Mouse (Mus musculus) neural tube, embryonic 12.5 days (tissue): Measurements from ENCODE around the gene Nars2. TPM values are rescaled to one million over a fixed set of nuclear protein-coding genes. Genes with fewer than 3 reads are reported as not detected.

Experiments used
- ATAC-seq: fragments of 200-750 bp; cut with Nextera tagmentation; 2 replicates; pipeline ENCODE4 v1.8.0; 2017; ENCODE audit warnings: low read depth, mild to moderate bottlenecking, moderate TSS enrichment, moderate library complexity; ENCODE audit not compliant: low FRiP score
- H3K27ac ChIP-seq: fragments of 300-500 bp; sonication (generic); 2 replicates; pipeline ENCODE4 v1.5.1; 2016
- H3K27me3 ChIP-seq: fragments of 300-500 bp; sonication (generic); replicated peaks from 2 replicates; pipeline ENCODE4 v1.6.1; 2016; ENCODE audit warnings: mild to moderate bottlenecking
- H3K36me3 ChIP-seq: fragments of 300-500 bp; sonication (generic); 2 replicates; pipeline ENCODE4 v1.6.1; 2016; ENCODE audit warnings: mild to moderate bottlenecking
- H3K4me1 ChIP-seq: fragments of 300-500 bp; sonication (generic); 2 replicates; pipeline ENCODE4 v1.6.1; 2016
- H3K4me2 ChIP-seq: fragments of 300-500 bp; sonication (generic); replicated peaks from 2 replicates; pipeline ENCODE4 v1.6.1; 2016; ENCODE audit warnings: mild to moderate bottlenecking
- H3K4me3 ChIP-seq: fragments of 300-500 bp; sonication (generic); 2 replicates; pipeline ENCODE4 v1.5.1; 2016
- H3K9ac ChIP-seq: fragments of 300-500 bp; sonication (generic); 2 replicates; pipeline ENCODE4 v1.6.1; 2016; ENCODE audit warnings: mild to moderate bottlenecking
- H3K9me3 ChIP-seq: fragments of 300-500 bp; sonication (generic); 2 replicates; pipeline ENCODE4 v1.6.1; 2016; ENCODE audit warnings: mild to moderate bottlenecking
- WGBS: fragments of 180-500 bp; shearing (Covaris S2); methylation state at CpG from one replicate; pipeline ENCODE4 v1.1.7; 2016; 5-methylcytosine and 5-hydroxymethylcytosine counted together
- polyA plus RNA-seq: library from polyadenylated mRNA; unstranded; fragments of >200 nt; fragmentation: Nextera tagmentation; extraction: Ambion mirVana; gene quantifications from 2 replicates; pipeline ENCODE4 v1.2.1, GENCODE M21; 2016

The Nars2 gene
- polyA plus RNA-seq, 1 experiment from 2014 or later = 23.5 TPM

DNA sequence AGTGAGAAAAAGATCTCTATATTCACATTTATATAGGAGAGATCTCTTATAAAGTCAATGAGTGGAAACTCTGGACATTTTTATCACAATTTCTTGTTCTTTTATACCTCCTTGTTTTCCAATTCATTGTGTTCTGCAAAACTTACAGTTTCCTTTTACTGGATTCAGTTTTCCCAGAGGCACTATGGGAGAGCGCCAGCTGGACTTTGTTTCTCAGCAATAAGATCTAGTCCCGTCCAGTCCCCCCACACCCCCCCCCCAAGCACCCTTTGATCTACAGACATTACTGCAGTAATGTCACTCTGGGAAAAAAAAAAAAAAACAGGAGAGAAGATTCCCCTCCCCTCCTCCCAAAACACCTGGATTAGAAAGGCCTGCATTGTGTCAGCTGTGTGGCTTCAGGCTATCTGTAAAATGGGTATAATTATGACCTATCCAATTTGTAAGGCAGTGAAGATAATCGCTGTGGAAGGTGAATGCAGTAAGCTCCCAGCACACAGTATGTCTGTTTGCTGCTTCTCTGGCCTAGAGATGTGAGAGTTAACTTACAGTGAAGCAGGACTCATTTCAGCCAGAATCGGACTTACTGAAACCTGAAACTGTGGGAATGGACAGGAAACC lies 129.4 kb downstream of the Nars2 start:
- Histone ChIP-seq H3K4me1 (peaks cover 16% of the 10 kb centered on the region; the same call in 1 of the 2 replicates), H3K4me2 (peak overlapping the region; percentile 83), H3K4me3 (peak overlapping the region; percentile 94; the same call in 1 of the 2 replicates), H3K9me3 (no peaks in the 10 kb centered on the region), H3K27me3 (no peaks in the 10 kb centered on the region), H3K9ac (peak overlapping the region; percentile 96), H3K36me3 (no peaks in the 10 kb centered on the region), H3K27ac (no peak overlapping the region)
- WGBS = 31% methylated on average over 4 of the region's 4 CpGs
- no peak for ATAC-seq

DNA sequence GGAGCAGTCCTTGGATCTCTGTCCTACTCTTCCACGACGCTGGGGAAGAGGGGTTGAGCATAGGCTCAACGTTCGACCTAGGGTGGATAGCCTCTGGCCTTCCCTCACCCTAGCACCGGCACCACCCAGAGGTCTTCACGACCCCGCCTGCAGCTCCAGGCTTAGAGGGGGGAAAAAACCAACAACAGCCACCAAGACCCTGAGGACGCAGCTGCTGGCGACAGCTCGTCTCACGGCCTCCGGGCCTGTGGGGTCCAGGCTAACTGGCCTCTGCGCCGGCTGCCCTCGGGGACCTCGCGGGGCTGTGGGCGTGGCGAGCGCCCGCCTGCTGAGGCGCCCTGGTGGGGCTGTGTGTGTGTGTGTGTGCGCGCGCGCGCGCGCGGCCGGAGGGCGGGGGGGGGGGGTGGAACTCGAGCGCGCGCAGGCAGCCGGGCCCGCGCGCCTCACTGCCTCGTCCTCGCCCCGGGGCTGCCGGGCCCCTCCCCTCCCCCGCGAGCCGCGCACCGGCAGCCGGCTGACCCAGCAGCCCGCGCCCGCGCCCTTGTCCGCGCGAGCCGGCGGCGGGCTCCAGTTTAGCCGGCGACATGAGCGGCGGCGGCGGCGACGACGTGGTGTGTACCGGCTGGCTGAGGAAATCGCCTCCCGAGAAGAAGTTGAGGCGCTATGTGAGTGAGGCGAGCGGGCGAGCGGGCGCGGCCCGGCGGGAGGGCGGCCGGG lies 130.1 kb downstream of the Nars2 start, which contains the start of gene Gab2:
TSS of gene Gab2 (plus strand) at position 345 of the 717 bp plus-strand sequence.
- Histone ChIP-seq H3K9ac (peak within 1 kb of the TSS; percentile 96), H3K4me3 (peak within 1 kb of the TSS; percentile 94), H3K4me1 (peaks cover 16% of the 10 kb centered on the region; the same call in 1 of the 2 replicates), H3K27me3 (no peaks in the 10 kb centered on the region), H3K4me2 (peak within 1 kb of the TSS; percentile 83), H3K36me3 (no peaks in the 10 kb centered on the region), H3K9me3 (no peaks in the 10 kb centered on the region), H3K27ac (peak within 1 kb of the TSS; percentile 80)
- under 1% methylated on average over 68 of the region's 83 CpGs for WGBS
- ATAC-seq = peak; percentile 83

- Histone ChIP-seq H3K4me1 (peaks cover 16% of the 10 kb centered on the region; the same call in 1 of the 2 replicates), H3K9ac (peak overlapping the region; percentile 96), H3K4me2 (peak overlapping the region; percentile 83), H3K4me3 (peak overlapping the region; percentile 94), H3K9me3 (no peaks in the 10 kb centered on the region), H3K27ac (peak overlapping the region; percentile 80), H3K36me3 (no peaks in the 10 kb centered on the region), H3K27me3 (no peaks in the 10 kb centered on the region)
- WGBS = under 1% methylated on average over 37 of the region's 38 CpGs
- ATAC-seq = no peak
Observed at GRCm38 (mm10) chr7:97081959-97082218, 130.6 kb downstream of the Nars2 start.

- Histone ChIP-seq H3K27ac (peak overlapping the region; percentile 80), H3K27me3 (no peaks in the 10 kb centered on the region), H3K9ac (peak overlapping the region; percentile 96), H3K4me2 (peak overlapping the region; percentile 83), H3K9me3 (no peaks in the 10 kb centered on the region), H3K36me3 (no peaks in the 10 kb centered on the region), H3K4me1 (peaks cover 16% of the 10 kb centered on the region; the same call in 1 of the 2 replicates), H3K4me3 (peak overlapping the region; percentile 94)
- ATAC-seq = peak; percentile 72
- WGBS = under 1% methylated on average over 39 of the region's 40 CpGs
Observed at GRCm38 (mm10) chr7:97082219-97083101, 131.2 kb downstream of the Nars2 start.

- no peak for ATAC-seq
Observed at GRCm38 (mm10) chr7:97083579-97083978, 132.3 kb downstream of the Nars2 start.

DNA sequence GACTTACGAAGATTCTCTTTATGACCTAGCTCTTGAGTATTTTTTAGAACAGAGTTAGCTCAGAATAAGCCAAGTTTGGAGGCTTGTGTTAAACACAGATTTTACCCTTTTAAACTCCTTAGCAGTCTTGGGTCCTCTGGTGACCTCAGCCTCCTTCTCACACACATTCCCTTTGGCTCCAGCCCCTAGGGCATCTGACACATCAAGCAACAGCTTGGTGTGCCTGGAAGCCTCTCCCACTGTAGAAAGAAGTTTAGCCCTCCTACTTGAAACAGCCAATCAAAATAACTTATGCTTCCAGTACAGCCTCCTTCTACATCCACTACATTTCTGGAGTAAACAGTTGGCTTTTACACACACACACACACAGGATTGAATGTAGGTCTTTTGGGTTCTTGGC lies 132.9 kb downstream of the Nars2 start:
- H3K9me3 ChIP-seq = no peaks in the 10 kb centered on the region
- WGBS = 98% methylated on average over 1 of the region's 1 CpGs
- no peak overlapping the region for H3K9ac ChIP-seq
- H3K4me2 ChIP-seq = no peak overlapping the region
- no peak overlapping the region for H3K4me3 ChIP-seq
- no peaks in the 10 kb centered on the region for H3K27me3 ChIP-seq
- no peak overlapping the region for H3K27ac ChIP-seq
- H3K4me1 ChIP-seq = peaks cover 14% of the 10 kb centered on the region; the same call in 1 of the 2 replicates
- H3K36me3 ChIP-seq = no peaks in the 10 kb centered on the region; the same call in 1 of the 2 replicates
- no peak for ATAC-seq

More at GRCm38 (mm10) chr7:97083579-97083978, 132.3 kb downstream of the Nars2 start:
- Histone ChIP-seq H3K27me3 (no peaks in the 10 kb centered on the region), H3K4me1 (peaks cover 16% of the 10 kb centered on the region; the same call in 1 of the 2 replicates), H3K4me3 (no peak overlapping the region), H3K4me2 (peak overlapping the region; percentile 83; the same call in 1 of the 2 replicates), H3K36me3 (no peaks in the 10 kb centered on the region), H3K9ac (no peak overlapping the region), H3K9me3 (no peaks in the 10 kb centered on the region), H3K27ac (no peak overlapping the region)
- 88% methylated on average over 9 of the region's 9 CpGs for WGBS

DNA sequence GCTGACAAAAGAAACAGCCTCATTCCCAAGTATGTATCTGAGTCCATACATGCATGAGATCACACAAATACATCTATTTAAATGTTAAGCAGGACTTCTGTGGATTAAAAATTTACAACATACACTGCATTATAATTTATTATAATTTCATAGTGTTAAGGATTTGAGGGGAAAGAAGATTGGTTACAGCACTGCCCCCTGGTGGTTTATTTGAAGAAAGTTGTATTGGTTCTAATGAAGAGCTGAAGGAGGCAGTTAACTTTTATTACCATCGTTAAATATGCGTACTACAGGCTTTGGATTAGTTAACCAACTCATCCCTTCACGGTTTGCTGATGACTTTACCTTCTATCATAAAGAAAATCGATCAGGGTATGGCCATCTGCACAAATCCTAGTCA lies 134.0 kb downstream of the Nars2 start:
- Histone ChIP-seq H3K4me3 (no peak overlapping the region), H3K4me1 (peaks cover 14% of the 10 kb centered on the region; the same call in 1 of the 2 replicates), H3K27ac (no peak overlapping the region), H3K36me3 (no peaks in the 10 kb centered on the region; the same call in 1 of the 2 replicates), H3K4me2 (no peak overlapping the region), H3K27me3 (no peaks in the 10 kb centered on the region), H3K9ac (no peak overlapping the region), H3K9me3 (no peaks in the 10 kb centered on the region)
- 8% methylated on average over 4 of the region's 4 CpGs for WGBS
- ATAC-seq = no peak

GRCm38 (mm10) chr7:97094241-97094640 lies 142.9 kb downstream of the Nars2 start:
- Histone ChIP-seq H3K4me2 (no peak overlapping the region), H3K27me3 (no peaks in the 10 kb centered on the region), H3K36me3 (no peaks in the 10 kb centered on the region; the same call in 1 of the 2 replicates), H3K4me1 (no peaks in the 10 kb centered on the region), H3K9ac (no peak overlapping the region), H3K4me3 (no peak overlapping the region), H3K9me3 (no peaks in the 10 kb centered on the region), H3K27ac (no peak overlapping the region)
- ATAC-seq = no peak
- WGBS = 85% methylated on average over 3 of the region's 3 CpGs

DNA sequence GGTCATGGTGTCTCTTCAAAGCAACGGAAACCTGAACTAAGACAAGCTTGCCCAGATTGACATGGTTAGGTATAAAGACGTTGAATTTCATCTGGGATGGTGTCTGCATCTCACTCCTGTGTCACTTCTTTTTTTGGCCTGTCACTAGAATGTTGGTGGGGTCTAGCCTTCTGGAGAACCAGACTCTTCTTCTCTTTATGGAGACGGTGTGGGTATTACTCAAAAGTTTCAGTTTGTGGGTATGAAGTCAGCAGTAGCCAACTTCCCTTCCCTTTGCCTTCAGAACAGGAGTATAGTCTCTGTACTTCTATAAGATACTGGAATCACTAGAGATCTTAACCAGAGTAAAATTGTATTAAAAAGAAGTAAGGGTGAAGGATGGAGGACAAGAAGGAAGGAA lies 156.8 kb downstream of the Nars2 start:
- Histone ChIP-seq H3K4me3 (no peak overlapping the region), H3K27me3 (no peaks in the 10 kb centered on the region), H3K4me1 (no peaks in the 10 kb centered on the region), H3K27ac (no peak overlapping the region), H3K4me2 (no peak overlapping the region), H3K9me3 (no peaks in the 10 kb centered on the region), H3K36me3 (no peaks in the 10 kb centered on the region), H3K9ac (no peak overlapping the region)
- no peak for ATAC-seq
- 92% methylated on average over 3 of the region's 3 CpGs for WGBS

Other genes with a start within 250 kb of the Nars2 start
- gene Gab2, start 130.1 kb downstream of the Nars2 start, polyA plus RNA-seq = 15.1 and 17.7 TPM in 2 replicates